Mouse (Mus musculus): Measurements from ENCODE around the gene Sv2c. TPM values are rescaled to one million over a fixed set of nuclear protein-coding genes. Genes with fewer than 3 reads are reported as not detected.
A peak's percentile ranks its signal among the peaks of the same experiment; 100 is the strongest.

Gene Sv2c
- polyA plus RNA-seq, 1 experiment from 2014 or later, result 0.77 TPM

- 58% methylated on average over 6 of the region's 6 CpGs for WGBS
- Histone ChIP-seq H3K4me1 (replicated peaks; ENCODE audit: control insufficient read depth, insufficient read depth, low read length) (0 out of 2 replicates have a peak, but pooled peaks cover 6% of the 10 kb centered on the region), H3K9ac (ENCODE audit: low read length) (no peak overlapping the region), H3K27me3 (ENCODE audit: control insufficient read depth, insufficient read depth, low read depth, low read length) (no peaks in the 10 kb centered on the region), H3K36me3 (ENCODE audit: control insufficient read depth, insufficient read depth, low read length) (no peaks in the 10 kb centered on the region), H3K27ac (ENCODE audit: low read length) (no peak overlapping the region), H3K4me2 (ENCODE audit: low read depth, low read length) (no peak overlapping the region), H3K4me3 (ENCODE audit: low read length) (no peak overlapping the region), H3K9me3 (ENCODE audit: control insufficient read depth, low read length) (no peaks in the 10 kb centered on the region)
- no peak for ATAC-seq (ENCODE audit: low read depth)
These were observed 166.8 kb downstream of the Sv2c start for GRCm38 (mm10) chr13:95965596-95965995.

DNA sequence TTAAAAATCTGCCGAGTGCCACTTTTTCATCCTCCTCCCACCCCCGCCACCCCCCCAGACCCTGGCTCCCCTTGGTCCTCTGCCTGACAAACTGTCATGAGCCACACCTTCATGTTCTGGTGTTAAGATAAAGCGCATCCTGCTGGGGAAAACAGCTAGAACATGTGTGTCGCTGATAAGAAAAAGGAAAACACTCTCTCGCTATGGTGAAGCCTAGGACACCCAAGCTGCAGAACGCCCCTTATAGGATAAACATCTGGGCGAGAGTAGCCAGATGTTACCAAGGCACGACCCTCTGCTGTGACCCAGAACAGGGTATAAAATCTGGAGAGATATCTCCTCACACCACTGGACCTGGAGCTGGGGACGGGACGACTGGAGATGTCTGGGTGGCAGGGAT is 167.2 kb downstream of the Sv2c start:
- peaks cover 9% of the 10 kb centered on the region for H3K4me1 ChIP-seq (replicated peaks; ENCODE audit: control insufficient read depth, insufficient read depth, low read length)
- H3K27me3 ChIP-seq (ENCODE audit: control insufficient read depth, insufficient read depth, low read depth, low read length), result 0 out of 2 replicates have a peak, but pooled peaks cover under 1% of the 10 kb centered on the region
- H3K36me3 ChIP-seq (ENCODE audit: control insufficient read depth, insufficient read depth, low read length), result no peaks in the 10 kb centered on the region
- ATAC-seq (ENCODE audit: low read depth), result no peak
- no peak overlapping the region for H3K4me2 ChIP-seq (ENCODE audit: low read depth, low read length)
- no peak overlapping the region for H3K9ac ChIP-seq (ENCODE audit: low read length)
- 44% methylated on average over 10 of the region's 10 CpGs for WGBS
- no peak overlapping the region for H3K27ac ChIP-seq (ENCODE audit: low read length)
- no peak overlapping the region for H3K4me3 ChIP-seq (ENCODE audit: low read length)
- no peaks in the 10 kb centered on the region for H3K9me3 ChIP-seq (ENCODE audit: control insufficient read depth, low read length)

- Histone ChIP-seq H3K4me2 (ENCODE audit: low read depth, low read length) (no peak overlapping the region), H3K9ac (ENCODE audit: low read length) (no peak overlapping the region), H3K27ac (ENCODE audit: low read length) (no peak overlapping the region), H3K27me3 (ENCODE audit: control insufficient read depth, insufficient read depth, low read depth, low read length) (0 out of 2 replicates have a peak, but pooled peaks cover 2% of the 10 kb centered on the region), H3K36me3 (ENCODE audit: control insufficient read depth, insufficient read depth, low read length) (no peaks in the 10 kb centered on the region), H3K4me1 (replicated peaks; ENCODE audit: control insufficient read depth, insufficient read depth, low read length) (peaks cover 14% of the 10 kb centered on the region), H3K4me3 (ENCODE audit: low read length) (no peak overlapping the region), H3K9me3 (ENCODE audit: control insufficient read depth, low read length) (no peaks in the 10 kb centered on the region)
- no peak for ATAC-seq (ENCODE audit: low read depth)
- WGBS, result 50% methylated on average over 8 of the region's 8 CpGs
These were observed 168.2 kb downstream of the Sv2c start for GRCm38 (mm10) chr13:95964226-95964625.

GRCm38 (mm10) chr13:95963671-95964070 is 168.7 kb downstream of the Sv2c start:
- peaks cover 14% of the 10 kb centered on the region for H3K4me1 ChIP-seq (replicated peaks; ENCODE audit: control insufficient read depth, insufficient read depth, low read length)
- ATAC-seq (ENCODE audit: low read depth), result no peak
- no peak overlapping the region for H3K27ac ChIP-seq (ENCODE audit: low read length)

DNA sequence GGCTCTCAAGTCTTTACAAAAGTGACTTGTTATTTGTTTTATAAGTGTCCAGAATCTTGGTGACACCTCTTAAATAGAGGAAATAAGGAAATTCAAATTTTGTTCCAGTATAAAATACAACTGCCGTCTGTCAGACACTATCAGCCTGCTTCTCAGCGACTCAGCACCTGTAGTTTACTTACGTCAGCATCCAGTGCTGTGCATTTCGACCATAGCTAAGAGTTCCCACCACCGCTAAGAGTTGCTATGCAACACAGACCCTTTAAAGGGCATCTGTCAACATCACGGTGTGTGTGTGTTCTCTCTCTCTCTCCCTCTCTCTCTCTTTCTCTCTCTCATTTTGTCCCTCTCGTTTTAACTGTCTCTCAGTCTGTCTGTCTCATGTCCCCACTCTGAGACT is 170.5 kb downstream of the Sv2c start:
- Histone ChIP-seq H3K4me1 (replicated peaks; ENCODE audit: control insufficient read depth, insufficient read depth, low read length) (peaks cover 16% of the 10 kb centered on the region), H3K9me3 (ENCODE audit: control insufficient read depth, low read length) (no peaks in the 10 kb centered on the region), H3K27ac (ENCODE audit: low read length) (no peak overlapping the region), H3K27me3 (ENCODE audit: control insufficient read depth, insufficient read depth, low read depth, low read length) (0 out of 2 replicates have a peak, but pooled peaks cover 2% of the 10 kb centered on the region), H3K36me3 (ENCODE audit: control insufficient read depth, insufficient read depth, low read length) (no peaks in the 10 kb centered on the region), H3K4me2 (ENCODE audit: low read depth, low read length) (peak overlapping the region; percentile 78), H3K9ac (ENCODE audit: low read length) (no peak overlapping the region), H3K4me3 (ENCODE audit: low read length) (peak overlapping the region; percentile 46; the same call in 1 of the 2 replicates)
- WGBS, result 23% methylated on average over 7 of the region's 7 CpGs
- no peak for ATAC-seq (ENCODE audit: low read depth)

More at GRCm38 (mm10) chr13:95963671-95964070, 168.7 kb downstream of the Sv2c start:
- Histone ChIP-seq H3K36me3 (ENCODE audit: control insufficient read depth, insufficient read depth, low read length) (no peaks in the 10 kb centered on the region), H3K9ac (ENCODE audit: low read length) (no peak overlapping the region), H3K9me3 (ENCODE audit: control insufficient read depth, low read length) (no peaks in the 10 kb centered on the region), H3K27me3 (ENCODE audit: control insufficient read depth, insufficient read depth, low read depth, low read length) (0 out of 2 replicates have a peak, but pooled peaks cover 2% of the 10 kb centered on the region), H3K4me3 (ENCODE audit: low read length) (no peak overlapping the region), H3K4me2 (ENCODE audit: low read depth, low read length) (no peak overlapping the region)
- WGBS, result 82% methylated on average over 1 of the region's 1 CpGs

GRCm38 (mm10) chr13:95961191-95961791 is 171.1 kb downstream of the Sv2c start:
- peaks cover 17% of the 10 kb centered on the region for H3K4me1 ChIP-seq (replicated peaks; ENCODE audit: control insufficient read depth, insufficient read depth, low read length)
- peak; percentile 29; the same call in 1 of the 2 replicates for ATAC-seq (ENCODE audit: low read depth)
- H3K4me2 ChIP-seq (ENCODE audit: low read depth, low read length), result peak overlapping the region; percentile 78
- peak overlapping the region; percentile 51 for H3K9ac ChIP-seq (ENCODE audit: low read length)
- H3K36me3 ChIP-seq (ENCODE audit: control insufficient read depth, insufficient read depth, low read length), result no peaks in the 10 kb centered on the region
- H3K27me3 ChIP-seq (ENCODE audit: control insufficient read depth, insufficient read depth, low read depth, low read length), result 0 out of 2 replicates have a peak, but pooled peaks cover 2% of the 10 kb centered on the region
- H3K27ac ChIP-seq (ENCODE audit: low read length), result no peak overlapping the region
- H3K4me3 ChIP-seq (ENCODE audit: low read length), result peak overlapping the region; percentile 46
- WGBS, result 7% methylated on average over 29 of the region's 29 CpGs
- H3K9me3 ChIP-seq (ENCODE audit: control insufficient read depth, low read length), result no peaks in the 10 kb centered on the region

GRCm38 (mm10) chr13:95960477-95961185 is 171.7 kb downstream of the Sv2c start:
- Histone ChIP-seq H3K27me3 (ENCODE audit: control insufficient read depth, insufficient read depth, low read depth, low read length) (0 out of 2 replicates have a peak, but pooled peaks cover 2% of the 10 kb centered on the region), H3K36me3 (ENCODE audit: control insufficient read depth, insufficient read depth, low read length) (no peaks in the 10 kb centered on the region), H3K27ac (ENCODE audit: low read length) (no peak overlapping the region), H3K4me2 (ENCODE audit: low read depth, low read length) (peak overlapping the region; percentile 78), H3K4me1 (replicated peaks; ENCODE audit: control insufficient read depth, insufficient read depth, low read length) (peaks cover 17% of the 10 kb centered on the region), H3K9ac (ENCODE audit: low read length) (peak overlapping the region; percentile 51), H3K4me3 (ENCODE audit: low read length) (peak overlapping the region; percentile 46), H3K9me3 (ENCODE audit: control insufficient read depth, low read length) (no peaks in the 10 kb centered on the region)
- WGBS, result under 1% methylated on average over 10 of the region's 10 CpGs
- peak; percentile 35; the same call in 1 of the 2 replicates for ATAC-seq (ENCODE audit: low read depth)

DNA sequence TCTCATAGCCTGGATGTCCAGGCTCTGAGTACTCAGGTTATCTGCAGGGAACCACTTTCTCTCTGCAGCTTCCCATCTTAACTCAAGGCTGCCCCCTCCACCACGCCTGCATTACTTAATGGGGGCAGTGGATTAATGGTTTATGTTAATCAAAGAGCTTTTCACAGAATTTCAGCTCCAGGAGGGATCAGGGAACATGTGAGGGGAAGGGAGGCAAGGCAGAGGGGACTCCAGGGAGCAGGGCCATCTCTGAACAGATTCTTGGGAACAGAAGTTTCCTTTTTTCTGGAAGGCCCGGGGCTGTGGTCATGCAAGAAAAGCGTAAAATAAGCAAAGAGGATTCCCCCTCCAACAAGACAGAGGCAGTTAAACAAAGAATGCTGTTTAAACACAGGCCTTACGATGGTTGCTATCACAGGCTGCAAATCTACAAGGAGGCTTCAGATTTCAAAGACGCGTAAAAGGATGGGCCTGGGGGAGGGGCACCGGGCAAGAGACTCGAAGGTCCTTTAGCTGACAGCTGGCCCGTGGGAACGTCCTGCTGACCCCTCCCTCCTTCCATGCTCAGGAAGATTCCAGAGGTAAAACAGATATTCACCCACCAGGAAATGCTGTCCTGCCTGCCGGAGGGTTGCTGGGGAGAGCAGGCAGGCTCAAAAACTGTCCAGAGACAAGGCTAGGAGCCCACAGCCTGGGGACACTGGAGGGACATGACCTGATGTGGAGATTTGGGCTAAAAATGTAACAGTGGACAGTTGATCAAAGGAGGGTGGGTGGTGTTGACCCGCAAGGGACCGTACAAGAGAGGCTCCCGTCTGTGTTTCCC is 172.5 kb downstream of the Sv2c start:
- H3K4me3 ChIP-seq (ENCODE audit: low read length), result peak overlapping the region; percentile 19
- H3K27me3 ChIP-seq (ENCODE audit: control insufficient read depth, insufficient read depth, low read depth, low read length), result 0 out of 2 replicates have a peak, but pooled peaks cover 2% of the 10 kb centered on the region

More for the DNA sequence above, 172.5 kb downstream of the Sv2c start:
- Histone ChIP-seq H3K27ac (ENCODE audit: low read length) (no peak overlapping the region), H3K4me1 (replicated peaks; ENCODE audit: control insufficient read depth, insufficient read depth, low read length) (peaks cover 17% of the 10 kb centered on the region), H3K9me3 (ENCODE audit: control insufficient read depth, low read length) (no peaks in the 10 kb centered on the region), H3K9ac (ENCODE audit: low read length) (peak overlapping the region; percentile 37; the same call in 1 of the 2 replicates), H3K36me3 (ENCODE audit: control insufficient read depth, insufficient read depth, low read length) (no peaks in the 10 kb centered on the region), H3K4me2 (ENCODE audit: low read depth, low read length) (peak overlapping the region; percentile 78)
- 9% methylated on average over 14 of the region's 14 CpGs for WGBS
- ATAC-seq (ENCODE audit: low read depth), result no peak

All from lung, embryonic 16.5 days (tissue).